Mouse (Mus musculus) midbrain, embryonic 11.5 days (tissue): Measurements from ENCODE around the gene Tgfbr2. TPM values are rescaled to one million over a fixed set of nuclear protein-coding genes. Genes with fewer than 3 reads are reported as not detected.

Experiments used
- ATAC-seq: fragments of 200-750 bp; cut with Nextera tagmentation; 2 replicates; pipeline ENCODE4 v1.8.0; 2017; ENCODE audit warnings: moderate TSS enrichment, moderate library complexity; ENCODE audit not compliant: low FRiP score
- DNase-seq: peaks from one replicate; pipeline ENCODE4 v3.0.0; 2015; ENCODE audit warnings: low spot score; ENCODE audit errors: missing footprints
- H3K27ac ChIP-seq: fragments of 300-500 bp; sonication (generic); 2 replicates; pipeline ENCODE4 v1.5.1; 2014; ENCODE audit warnings: low read depth, low read length
- H3K27me3 ChIP-seq: fragments of 300-500 bp; sonication (generic); 2 replicates; pipeline ENCODE4 v1.6.1; 2014; ENCODE audit warnings: mild to moderate bottlenecking, low read length, moderate library complexity, mixed read lengths; ENCODE audit not compliant: control insufficient read depth, insufficient read depth
- H3K36me3 ChIP-seq: fragments of 300-500 bp; sonication (generic); 2 replicates; pipeline ENCODE4 v1.6.1; 2014; ENCODE audit warnings: mild to moderate bottlenecking, low read length, moderate library complexity, mixed read lengths; ENCODE audit not compliant: control insufficient read depth, insufficient read depth
- H3K4me1 ChIP-seq: fragments of 300-500 bp; sonication (generic); 2 replicates; pipeline ENCODE4 v1.6.1; 2014; ENCODE audit warnings: low read length; ENCODE audit not compliant: control insufficient read depth, insufficient read depth
- H3K4me2 ChIP-seq: fragments of 300-500 bp; sonication (generic); 2 replicates; pipeline ENCODE4 v1.6.1; 2014; ENCODE audit warnings: mild to moderate bottlenecking, moderate library complexity
- H3K4me3 ChIP-seq: fragments of 300-500 bp; sonication (generic); 2 replicates; pipeline ENCODE4 v1.5.1; 2014; ENCODE audit warnings: low read depth, low read length
- H3K9ac ChIP-seq: fragments of 300-500 bp; sonication (generic); 2 replicates; pipeline ENCODE4 v1.6.1; 2014; ENCODE audit warnings: low read length
- H3K9me3 ChIP-seq: fragments of 300-500 bp; sonication (generic); 2 replicates; pipeline ENCODE4 v1.6.1; 2016; ENCODE audit warnings: low read length; ENCODE audit not compliant: control insufficient read depth
- WGBS: fragments of 180-500 bp; shearing (Covaris S2); extraction: QIAGEN DNeasy Blood & Tissue Kit; methylation state at CpG from one replicate; pipeline ENCODE4 v1.1.7; 2014; 5-methylcytosine and 5-hydroxymethylcytosine counted together
- polyA plus RNA-seq: library from polyadenylated mRNA; unstranded; fragments of >200 nt; fragmentation: Nextera tagmentation; extraction: Ambion mirVana; gene quantifications from 2 replicates; pipeline ENCODE4 v1.2.1, GENCODE M21; 2014

The Tgfbr2 gene
- polyA plus RNA-seq, 1 experiment from 2014 or later, result 9.2 TPM

GRCm38 (mm10) chr9:116038275-116038674, 136.9 kb downstream of the Tgfbr2 start:
- no peaks in the 10 kb centered on the region for H3K27me3 ChIP-seq
- no peaks in the 10 kb centered on the region for H3K4me1 ChIP-seq
- WGBS, result 84% methylated on average over 6 of the region's 6 CpGs
- no peaks in the 10 kb centered on the region for H3K36me3 ChIP-seq
- DNase-seq, result peak; percentile 47
- H3K4me3 ChIP-seq, result no peak overlapping the region
- no peak overlapping the region for H3K9ac ChIP-seq
- no peaks in the 10 kb centered on the region for H3K9me3 ChIP-seq
- no peak for ATAC-seq
- H3K27ac ChIP-seq, result no peak overlapping the region
- H3K4me2 ChIP-seq, result no peak overlapping the region
